Comparison of ENCODE assay signal across 23 mouse cellular contexts in genomic region chr7:25109355-25109754, GRCm38 (mm10).
"Had no signal": no experiment of that assay in that cellular context is flagged by ENCODE, and none has a peak within 500 bp of the region (broad histone marks: within the 10 kb centered on the region; RNA-seq: fewer than 3 reads in every experiment).

No protein-coding gene starts in this region.

- DNase-seq: kidney, adult 9 months; kidney, postnatal 14 days; kidney, postnatal 4 days; liver; lung, adult 18-20 months; lung, postnatal 10 days; lung, postnatal 36 days; retina, postnatal 1 day; right cerebral cortex, postnatal 25 days; spleen, adult 18-20 months; thymus, adult 2 months; thymus, postnatal 14 days; thymus, postnatal 4 days had no signal

- H3K9me3 ChIP-seq: limb, embryonic 10.5 days; limb, embryonic 13.5 days; liver, embryonic 12.5 days; liver, embryonic 15.5 days; lung, embryonic 15.5 days; megakaryocyte, embryonic 14.5 days; midbrain, embryonic 10.5 days; midbrain, embryonic 13.5 days; neural tube, embryonic 12.5 days had no signal

- H3K36me3 ChIP-seq: limb, embryonic 10.5 days; limb, embryonic 13.5 days; liver, embryonic 12.5 days; liver, embryonic 15.5 days; lung, embryonic 15.5 days had no signal

- H3K27me3 ChIP-seq: limb, embryonic 13.5 days; liver, embryonic 15.5 days; lung, embryonic 15.5 days; megakaryocyte, embryonic 14.5 days; midbrain, embryonic 13.5 days; neural tube, embryonic 12.5 days had no signal

- H3K4me1 ChIP-seq: limb, embryonic 13.5 days had no signal

- H3K4me3 ChIP-seq: limb, embryonic 10.5 days; limb, embryonic 13.5 days; liver, embryonic 12.5 days; liver, embryonic 15.5 days; lung, embryonic 15.5 days; megakaryocyte, embryonic 14.5 days; midbrain, embryonic 10.5 days; midbrain, embryonic 13.5 days; neural tube, embryonic 12.5 days had no signal

- H3K27ac ChIP-seq: limb, embryonic 10.5 days; limb, embryonic 13.5 days; liver, embryonic 12.5 days; liver, embryonic 15.5 days; lung, embryonic 15.5 days; midbrain, embryonic 10.5 days; midbrain, embryonic 13.5 days; neural tube, embryonic 12.5 days; stomach, postnatal 0 days had no signal
